Mouse (Mus musculus) cerebellum, postnatal 10 days (tissue): ENCODE data around the gene Skint11.
"Not testable (repeated sequence)": the region's sequence is repeated elsewhere in the genome, so short reads cannot be mapped to it uniquely, and the experiment has no call there.

ENCODE experiments used
- DNase-seq, 2 experiments: peaks; one replicate each; pipeline ENCODE4 v3.0.0; 2021; ENCODE audit warnings: mixed read lengths in 2 of 2

Skint11 gene

GRCm38 (mm10) chr4:114163084-114163483, at the start of gene Skint11:
Gene Skint11 (plus strand): TSS chr4:114163384.
- no peak for DNase-seq

DNA sequence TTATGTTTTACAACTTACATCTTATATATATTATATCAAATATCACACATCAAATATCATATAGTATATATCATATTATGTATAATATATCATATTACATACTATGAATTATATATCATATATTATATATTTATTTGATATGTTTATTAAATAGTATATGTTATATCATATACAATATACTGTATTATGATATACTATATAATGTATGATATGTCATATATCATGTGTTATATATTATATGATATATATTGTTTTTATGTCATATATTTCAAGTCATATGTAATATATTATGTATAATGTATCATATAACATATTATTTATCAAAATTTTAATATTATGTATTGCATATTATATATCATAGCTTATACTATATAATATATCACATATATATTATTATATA, 2.0 kb upstream of the Skint11 start:
- DNase-seq = no peak

DNA sequence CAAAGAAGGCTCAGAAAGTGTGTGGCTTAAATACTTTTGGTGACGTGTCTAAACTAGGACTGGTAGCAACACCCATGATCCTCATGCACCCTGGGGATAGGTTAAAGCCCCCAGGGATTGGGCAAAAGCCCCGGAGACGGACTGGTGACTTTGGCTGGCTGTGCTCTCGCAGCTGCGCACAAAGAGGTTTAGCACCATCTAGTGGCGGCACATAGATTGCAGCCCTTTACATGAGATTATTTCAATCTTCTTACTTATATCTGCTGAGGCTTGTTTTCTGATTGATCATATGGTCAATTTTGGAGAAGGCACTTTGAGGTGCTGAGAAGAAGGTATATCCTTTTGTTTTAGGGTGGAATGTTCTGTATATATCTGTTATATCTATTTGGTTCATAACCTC, 9.7 kb downstream of the Skint11 start:
- DNase-seq = peak; percentile 2 to 4

- DNase-seq = not testable (repeated sequence)
These were observed 93.7 kb downstream of the Skint11 start for GRCm38 (mm10) chr4:114256906-114257305.
